Mouse (Mus musculus) E14TG2a.4 (cell line): Measurements from ENCODE around the gene Tmem190.

Experiments used
- CTCF ChIP-seq: conservative IDR thresholded peaks from 2 replicates; pipeline ENCODE4 v1.5.1; 2014; ENCODE audit warnings: low read length
- NANOG ChIP-seq: IDR thresholded peaks from 2 replicates; pipeline ENCODE4 v1.6.1; 2014; ENCODE audit warnings: borderline replicate concordance, low read length, mixed read lengths
- POU5F1 ChIP-seq: IDR thresholded peaks from 2 replicates; pipeline ENCODE4 v1.6.1; 2014; ENCODE audit warnings: low read length, borderline replicate concordance

DNA sequence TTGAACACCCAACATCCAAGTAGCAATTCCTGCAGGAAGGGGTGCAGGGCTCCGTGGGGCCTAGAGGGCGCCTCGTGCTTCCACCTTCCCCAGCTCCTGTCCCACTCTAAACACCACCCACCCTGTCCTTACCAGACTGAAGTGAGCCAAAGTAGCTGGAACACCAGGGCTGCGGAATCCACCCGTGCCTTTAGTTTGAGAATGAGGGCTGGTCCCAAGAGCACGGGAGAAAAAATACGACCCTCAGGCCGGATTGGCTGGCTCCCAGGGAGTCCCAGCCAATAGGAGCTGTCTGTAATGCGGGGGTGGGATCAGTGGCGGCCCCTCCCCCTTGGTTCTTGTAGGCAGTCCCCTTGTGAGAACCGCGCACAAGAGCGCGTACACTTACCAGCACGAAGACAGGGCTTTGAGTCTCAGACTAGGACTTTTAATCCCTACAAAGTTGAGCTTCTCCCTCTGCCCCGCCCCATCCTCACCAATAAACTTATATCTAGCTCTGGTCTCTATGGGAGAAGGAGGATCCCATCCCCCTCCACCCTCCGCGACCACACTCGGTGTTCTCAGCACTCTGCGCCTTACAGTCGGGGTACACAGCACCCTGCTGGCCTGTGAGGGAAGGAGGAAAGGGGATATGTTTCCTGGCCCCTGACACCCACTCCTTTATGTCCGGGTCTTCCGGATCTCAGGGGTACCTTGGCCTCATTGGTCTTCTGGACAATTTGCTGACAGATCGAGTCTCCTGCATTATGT is 29.7 kb upstream of the Tmem190 start, which contains the start of gene Cox6b2:
- TF ChIP-seq CTCF (no peak), POU5F1 (no peak), NANOG (no peak)
